Mouse (Mus musculus) liver, adult 2 months (tissue): ENCODE data around the gene Bicdl1.

Source experiments
- CTCF ChIP-seq: fragments of 200-500 bp; IDR thresholded peaks from 2 replicates; pipeline ENCODE4 v1.5.1; 2011; ENCODE audit warnings: low read depth, low read length, control low read depth
- POLR2A ChIP-seq: fragments of 200-500 bp; IDR thresholded peaks from 2 replicates; pipeline ENCODE4 v1.6.1; 2011; ENCODE audit warnings: low read length, control low read depth; ENCODE audit not compliant: insufficient read depth; ENCODE audit errors: extremely low read depth

DNA sequence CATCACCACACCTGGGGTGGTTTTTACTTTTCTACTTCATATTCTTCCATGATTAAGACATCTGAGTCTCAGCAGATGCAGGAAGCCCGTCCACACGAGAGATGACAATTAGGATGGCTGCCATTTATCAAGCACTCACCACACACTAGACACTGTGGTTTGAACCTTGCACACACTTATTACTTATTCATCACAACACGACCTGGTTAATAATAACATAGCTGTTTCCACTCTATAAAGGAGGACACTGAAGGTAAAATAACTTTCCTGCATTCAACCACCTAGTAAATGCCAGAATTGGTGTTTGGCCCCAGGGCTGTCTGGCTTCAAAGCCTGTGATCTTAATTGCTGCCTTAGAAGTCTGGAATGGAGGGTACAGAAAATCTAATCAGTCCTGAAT lies 10.7 kb downstream of the Bicdl1 start:
- TF ChIP-seq CTCF (no peak), POLR2A (no peak)
